Mouse (Mus musculus) lung, adult 2 months (tissue): ENCODE measurements around the gene Htr7. TPM values are rescaled to one million over a fixed set of nuclear protein-coding genes. Genes with fewer than 3 reads are reported as not detected.

ENCODE experiments used
- DNase-seq: peaks from one replicate; pipeline ENCODE4 v3.0.0; 2022
- H3K4me1 ChIP-seq: fragments of 200-500 bp; 2 replicates; pipeline ENCODE4 v1.6.1; 2011; ENCODE audit warnings: low read length; ENCODE audit not compliant: control insufficient read depth, insufficient read depth
- H3K4me3 ChIP-seq: fragments of 200-500 bp; replicated peaks from 2 replicates; pipeline ENCODE3; 2011; ENCODE audit warnings: low read depth, mild to moderate bottlenecking, control low read depth, low read length; ENCODE audit errors: extremely low read depth
- CTCF ChIP-seq: fragments of 200-500 bp; IDR thresholded peaks from 2 replicates; pipeline ENCODE4 v1.5.1; 2011; ENCODE audit warnings: mild to moderate bottlenecking, low read length, control low read depth; ENCODE audit not compliant: insufficient read depth
- POLR2A ChIP-seq: fragments of 200-500 bp; IDR thresholded peaks from 2 replicates; pipeline ENCODE4 v1.6.1; 2011; ENCODE audit warnings: low read depth, mild to moderate bottlenecking, control low read depth, low read length, borderline replicate concordance; ENCODE audit errors: extremely low read depth
- WGBS: fragments of 180-500 bp; shearing (Covaris S2); methylation state at CpG from one replicate; pipeline ENCODE4 v1.1.7; 2018; 5-methylcytosine and 5-hydroxymethylcytosine counted together
- polyA plus RNA-seq: library from polyadenylated mRNA; depleted of rRNA; stranded (reverse); fragments of >200 nt; gene quantifications from 2 replicates; pipeline ENCODE4 v1.2.3, GENCODE M21; 2012; rRNA removed

Htr7 gene
- polyA plus RNA-seq = 0.19 and 0.43 TPM in 2 replicates

DNA sequence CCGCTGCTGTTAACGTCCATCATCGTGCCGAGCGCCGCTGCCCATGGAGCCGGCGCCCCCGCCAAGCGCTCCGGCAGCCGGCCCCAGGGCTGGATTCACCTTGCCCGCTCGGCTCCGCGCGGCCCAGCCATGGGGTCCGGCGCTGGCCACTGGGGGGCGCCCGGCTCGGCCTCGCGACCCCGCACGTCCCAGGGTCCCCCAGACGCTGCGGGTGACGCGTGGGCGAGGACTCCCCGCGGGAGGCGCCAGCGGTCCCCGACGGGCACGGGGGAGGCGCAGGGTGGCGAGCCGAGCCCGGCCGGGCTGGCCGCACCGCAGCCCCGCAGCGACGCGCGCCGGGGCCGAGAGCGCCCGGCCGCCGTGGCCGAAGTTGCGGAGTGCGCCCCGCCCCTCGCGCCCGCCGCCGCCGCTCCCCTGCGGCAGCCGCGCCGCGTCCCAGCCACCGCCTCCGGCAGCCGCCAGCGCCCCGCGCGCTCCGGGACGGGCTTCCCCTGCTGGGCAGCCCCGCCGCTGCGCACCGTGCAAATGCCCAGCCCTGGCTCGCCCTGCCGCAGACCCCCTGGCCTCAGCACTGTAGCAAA lies at the start of gene Htr7:
TSS of gene Htr7 (minus strand) at position 277 of the 581 bp plus-strand sequence.
- H3K4me1 ChIP-seq = no peaks in the 10 kb centered on the region

DNA sequence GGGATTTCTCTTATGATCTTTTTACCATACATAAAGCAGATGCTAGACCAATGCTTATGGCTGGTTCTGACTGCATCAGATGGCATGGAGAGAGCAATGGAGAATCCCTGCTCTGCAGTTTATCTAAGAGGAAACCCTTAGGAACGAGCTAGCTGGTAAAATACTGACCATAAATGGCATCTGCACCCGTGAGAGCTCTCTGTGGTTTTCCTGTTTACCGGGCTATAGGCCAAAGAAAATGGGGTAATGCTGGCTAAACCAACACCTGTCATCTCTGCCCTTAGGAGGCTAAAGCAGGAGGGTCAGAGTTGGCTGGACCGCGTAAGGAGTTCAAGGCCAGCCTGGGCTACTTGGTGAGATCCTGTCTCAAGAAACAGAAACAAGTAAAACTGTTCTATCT lies 46.6 kb upstream of the Htr7 start:
- no peak for TF ChIP-seq POLR2A
- no peak for TF ChIP-seq CTCF
- 62% methylated on average over 5 of the region's 5 CpGs for WGBS
- Histone ChIP-seq H3K4me3 (no peak overlapping the region), H3K4me1 (no peaks in the 10 kb centered on the region)
- no peak for DNase-seq

More for the DNA sequence above, at the start of gene Htr7:
- H3K4me3 ChIP-seq = no peak within 1 kb of the TSS
- peak; percentile 2 for DNase-seq
- TF ChIP-seq POLR2A (no peak), CTCF (no peak)
- 1% methylated on average over 86 of the region's 86 CpGs for WGBS

DNA sequence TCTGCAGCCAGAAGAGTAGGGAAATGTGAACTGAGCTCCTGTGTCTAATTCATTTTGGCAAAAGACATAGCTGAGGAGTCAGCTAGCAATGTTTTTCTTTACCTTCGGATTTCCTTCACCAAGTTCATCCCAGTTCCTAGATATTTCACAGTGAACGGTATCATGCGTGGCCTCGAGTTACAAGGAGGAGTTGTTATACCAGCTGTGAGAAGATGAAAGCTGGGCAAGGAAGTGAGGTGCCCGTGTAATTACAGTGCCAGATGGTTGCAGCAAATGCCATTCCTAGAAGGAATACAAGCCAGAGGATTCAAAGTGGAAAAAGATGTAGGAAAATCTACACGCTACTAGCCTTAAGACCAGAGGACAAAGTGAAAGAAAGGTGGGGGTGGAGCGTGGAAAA lies 41.6 kb upstream of the Htr7 start:
- no peak overlapping the region for H3K4me3 ChIP-seq
- no peaks in the 10 kb centered on the region for H3K4me1 ChIP-seq
- TF ChIP-seq CTCF (no peak), POLR2A (no peak)
- WGBS = 92% methylated on average over 7 of the region's 7 CpGs
- DNase-seq = no peak

DNA sequence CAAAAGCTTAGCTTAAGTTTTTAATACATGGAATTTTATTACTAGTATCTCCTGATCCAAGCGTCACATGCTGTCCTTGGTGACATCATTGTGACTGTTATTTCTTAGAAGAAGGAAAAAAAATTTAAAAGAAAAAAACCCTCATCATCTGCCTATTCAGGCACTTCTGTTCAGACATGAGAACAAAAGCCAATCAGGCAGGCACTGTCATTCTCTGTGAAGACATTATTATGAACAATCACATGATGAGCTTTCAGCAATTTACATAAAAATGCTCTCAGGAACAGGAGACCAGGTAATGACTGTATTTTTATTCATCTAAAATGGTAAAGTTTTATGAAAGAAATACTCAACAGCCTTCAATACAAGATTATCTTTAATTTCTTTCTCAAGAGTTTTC lies 41.0 kb upstream of the Htr7 start:
- TF ChIP-seq POLR2A (no peak), CTCF (no peak)
- no peak for DNase-seq
- H3K4me3 ChIP-seq = no peak overlapping the region
- H3K4me1 ChIP-seq = no peaks in the 10 kb centered on the region
- WGBS = 97% methylated on average over 1 of the region's 1 CpGs

DNA sequence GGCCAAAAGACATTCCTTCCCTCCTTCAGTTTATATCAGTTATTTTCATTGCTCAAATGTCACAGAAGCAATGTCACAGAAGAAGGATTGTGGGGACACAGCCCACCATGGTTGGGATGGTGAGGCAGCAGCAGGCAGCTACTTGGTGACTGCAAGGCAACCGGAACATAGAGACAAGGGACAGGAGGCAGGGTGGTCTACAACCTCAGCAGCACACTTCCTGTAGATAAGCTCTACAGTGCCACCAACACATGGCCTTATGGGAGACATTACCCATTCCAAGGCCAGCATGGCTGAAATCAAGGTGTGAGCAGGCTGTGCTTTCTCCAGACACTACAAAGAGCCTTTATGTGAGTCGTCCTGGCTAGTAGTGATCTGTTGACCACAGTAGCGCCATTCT lies 39.9 kb upstream of the Htr7 start:
- DNase-seq = no peak
- Histone ChIP-seq H3K4me3 (no peak overlapping the region), H3K4me1 (no peaks in the 10 kb centered on the region)
- 84% methylated on average over 3 of the region's 3 CpGs for WGBS
- TF ChIP-seq CTCF (no peak), POLR2A (no peak)

DNA sequence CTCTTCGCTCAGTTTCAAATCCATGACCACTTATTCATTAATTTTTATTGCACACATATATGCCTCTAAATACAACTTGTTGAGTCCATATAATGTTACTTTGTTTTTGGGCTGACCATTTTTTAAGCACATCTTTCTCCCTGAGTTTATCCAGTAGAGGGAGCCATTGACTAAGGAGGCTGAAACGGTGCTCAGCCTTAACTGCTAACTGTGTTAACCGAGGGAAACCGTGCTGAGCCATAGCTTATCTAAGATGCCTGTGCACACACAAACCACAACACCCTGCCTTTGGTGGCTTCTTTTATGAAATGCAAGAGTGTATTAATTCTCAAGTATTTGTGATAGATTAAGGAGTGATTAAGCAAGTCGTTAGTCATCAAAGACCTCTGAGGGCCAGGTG lies 33.5 kb upstream of the Htr7 start:
- no peak for DNase-seq

DNA sequence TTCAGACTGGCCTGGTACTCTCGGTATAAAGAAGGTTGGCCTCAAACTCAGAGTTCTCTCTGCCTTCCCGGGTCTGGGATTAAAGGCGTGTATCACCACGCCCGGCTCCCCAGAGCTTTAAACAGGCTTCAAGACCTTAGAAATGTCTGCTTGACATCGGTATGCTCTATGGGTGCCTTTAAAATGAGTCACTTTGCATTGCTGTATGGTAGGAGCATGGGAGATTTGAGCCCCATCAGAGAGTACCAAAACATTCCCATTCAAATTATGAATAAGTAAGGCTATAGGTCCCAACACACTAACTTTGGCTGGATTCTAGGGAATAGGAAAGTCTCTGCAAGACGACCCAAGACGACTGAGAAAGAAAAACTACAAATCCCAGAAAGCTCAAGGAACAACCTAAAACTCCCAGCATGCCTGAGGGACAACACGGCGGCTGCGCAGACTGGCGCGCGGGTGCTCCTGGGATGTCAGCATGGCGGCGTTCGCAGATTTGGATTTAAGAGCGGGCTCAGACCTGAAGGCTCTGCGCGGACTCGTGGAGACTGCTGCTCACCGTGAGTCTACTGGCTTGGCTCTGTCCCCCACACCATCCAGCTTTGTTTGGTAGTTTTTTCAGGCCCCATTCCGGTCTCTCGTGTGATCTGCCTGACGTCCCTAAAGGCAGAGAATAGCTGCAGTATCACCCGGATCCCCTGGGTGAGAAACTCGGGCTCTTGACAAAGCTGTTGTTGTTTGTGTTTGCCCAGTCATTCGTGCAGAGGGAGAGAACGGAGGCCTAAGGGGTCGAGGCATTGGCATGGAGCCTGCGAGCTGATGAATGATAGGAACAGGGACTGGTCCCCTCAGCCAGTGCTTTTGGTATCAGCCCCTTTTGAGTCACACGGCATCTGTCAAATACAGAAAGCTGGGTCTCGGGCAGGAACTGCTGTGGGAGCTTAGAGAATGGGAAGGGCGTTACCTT lies 26.2 kb upstream of the Htr7 start, which contains the start of gene Rpp30:
TSS of gene Rpp30 (plus strand) at position 455 of the 964 bp plus-strand sequence.
- no peaks in the 10 kb centered on the region for H3K4me1 ChIP-seq
- peak; percentile 32; the same call in 1 of the 2 replicates for TF ChIP-seq POLR2A
- TF ChIP-seq CTCF = no peak
- WGBS = 2% methylated on average over 34 of the region's 34 CpGs
- H3K4me3 ChIP-seq = peak within 1 kb of the TSS; percentile 79
- peak; percentile 66 for DNase-seq

More for the DNA sequence above, 33.5 kb upstream of the Htr7 start:
- H3K4me1 ChIP-seq = no peaks in the 10 kb centered on the region
- TF ChIP-seq POLR2A = no peak
- TF ChIP-seq CTCF = peak; percentile 23; the same call in 1 of the 2 replicates
- no peak overlapping the region for H3K4me3 ChIP-seq
- 40% methylated on average over 5 of the region's 5 CpGs for WGBS

DNA sequence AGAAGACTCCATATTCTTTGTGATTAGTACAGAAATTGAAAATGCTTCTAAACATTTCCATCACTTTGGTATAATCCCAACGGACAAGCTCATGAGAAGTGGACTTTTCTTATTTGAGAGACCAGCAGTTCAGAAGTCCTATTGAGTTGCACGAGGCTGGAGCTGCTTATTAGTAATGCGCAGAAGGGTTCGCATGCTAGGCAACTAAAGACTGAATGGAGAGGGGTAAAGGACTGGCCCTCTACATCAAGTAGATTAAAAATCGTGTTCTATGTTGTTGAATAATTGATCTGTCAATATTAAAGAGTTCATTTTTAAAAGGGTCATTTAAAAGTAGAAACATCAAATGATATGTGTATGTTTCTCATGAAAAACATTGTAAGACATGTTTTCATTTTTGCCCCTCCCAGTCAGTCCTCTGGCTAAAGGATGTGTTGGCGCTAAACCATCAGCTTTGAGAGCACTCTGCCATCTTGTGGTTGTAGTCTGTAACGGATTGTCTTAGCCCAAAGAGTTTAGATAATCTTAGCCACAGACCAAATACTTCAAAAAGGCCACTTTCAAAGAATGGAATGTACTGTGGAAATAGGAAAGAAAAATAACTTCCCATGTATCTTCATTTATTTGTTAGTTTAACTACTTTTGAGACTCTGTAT lies 25.4 kb upstream of the Htr7 start:
- no peak for DNase-seq
- 49% methylated on average over 7 of the region's 7 CpGs for WGBS
- no peak for TF ChIP-seq POLR2A
- TF ChIP-seq CTCF = peak; percentile 31
- H3K4me3 ChIP-seq = peak overlapping the region; percentile 31
- H3K4me1 ChIP-seq = no peaks in the 10 kb centered on the region
